Mouse (Mus musculus) embryo, embryonic 10.5 days (tissue): Measurements from ENCODE around the gene Zfp846.
"Not testable (repeated sequence)": the region's sequence is repeated elsewhere in the genome, so short reads cannot be mapped to it uniquely, and the experiment has no call there.

Experiments
- DNase-seq: peaks from one replicate; pipeline ENCODE4 v3.0.0-alpha.2; 2015; ENCODE audit warnings: low spot score

The Zfp846 gene

GRCm38 (mm10) chr9:20581175-20581634 is at the start of gene Zfp846:
Zfp846 (plus strand) TSS chr9:20581291.
- DNase-seq, result peak; percentile 97

DNA sequence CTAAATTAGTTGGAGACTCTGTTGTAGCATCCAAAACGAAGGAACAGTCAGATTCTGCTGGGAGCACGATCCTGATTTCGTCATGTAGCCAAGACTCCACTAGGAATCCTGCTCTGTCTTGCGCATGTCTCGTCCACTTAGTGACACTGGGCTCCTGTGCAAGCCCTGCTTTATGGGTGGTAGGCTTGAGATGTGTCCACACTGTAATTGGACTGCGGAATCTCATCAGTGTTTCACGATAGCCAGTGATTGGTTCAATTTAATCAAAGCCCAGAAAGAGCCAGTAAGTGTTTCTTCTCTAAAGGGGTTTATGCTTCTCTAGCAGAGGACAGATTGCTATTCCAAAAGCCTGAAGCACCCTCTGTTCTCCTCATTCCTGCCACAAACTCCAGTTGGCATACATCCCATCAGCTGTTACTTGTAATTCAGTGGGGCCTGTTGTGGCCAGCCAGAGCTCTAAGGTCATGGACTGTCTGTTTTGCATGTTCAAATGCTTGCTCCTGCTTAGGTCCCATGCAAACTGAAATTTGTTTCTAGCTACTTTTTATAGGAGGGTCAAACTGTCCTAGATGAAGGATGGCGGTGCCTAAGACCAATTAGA is 46.7 kb upstream of the Zfp846 start:
- no peak for DNase-seq

- DNase-seq, result no peak
Measured at GRCm38 (mm10) chr9:20536598-20536997, 44.5 kb upstream of the Zfp846 start.

- peak; percentile 12 for DNase-seq
Measured at GRCm38 (mm10) chr9:20543496-20543895, 37.6 kb upstream of the Zfp846 start.

- peak; percentile 93 for DNase-seq
Measured at GRCm38 (mm10) chr9:20544070-20544821, 36.8 kb upstream of the Zfp846 start.

GRCm38 (mm10) chr9:20545151-20545550 is 35.9 kb upstream of the Zfp846 start:
- peak; percentile 64 for DNase-seq

GRCm38 (mm10) chr9:20551781-20552275 is 29.3 kb upstream of the Zfp846 start:
- DNase-seq, result no peak

DNA sequence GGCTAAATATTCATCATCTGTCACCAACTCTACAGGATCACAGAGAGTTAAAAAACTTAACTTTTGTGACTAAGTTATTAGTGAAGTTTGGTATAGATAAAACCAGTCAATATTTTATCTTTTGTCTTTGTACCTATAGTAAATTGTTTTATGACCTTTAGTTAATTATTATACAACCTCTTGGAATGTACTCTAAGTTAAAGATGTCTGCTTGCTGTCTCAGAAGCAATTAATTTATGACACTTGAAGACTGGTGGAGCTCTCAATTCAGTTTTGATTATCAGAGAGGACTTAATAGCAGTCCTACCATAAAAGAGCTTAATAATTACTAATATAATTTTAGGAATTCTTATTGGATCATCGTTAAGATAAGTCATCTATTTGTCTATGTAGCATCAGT is 28.4 kb upstream of the Zfp846 start:
- no peak for DNase-seq

DNA sequence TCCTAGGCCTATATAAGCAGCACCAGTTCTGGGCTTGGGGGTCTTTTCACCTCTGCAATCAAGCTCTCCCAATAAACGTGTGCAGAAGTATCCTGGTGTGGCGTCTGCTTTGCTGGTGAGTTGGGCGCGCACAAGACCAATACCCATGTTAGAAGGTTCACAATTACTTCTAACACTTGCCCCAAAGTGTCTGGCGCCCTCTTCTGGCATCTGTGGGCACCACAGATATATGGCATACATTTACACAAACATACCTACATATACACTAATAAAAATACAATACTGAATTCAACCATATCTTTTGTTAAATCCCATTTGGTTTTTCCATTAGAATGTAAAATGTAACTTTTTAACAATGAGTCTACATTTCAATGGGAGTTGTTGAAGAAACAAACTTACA is 18.9 kb upstream of the Zfp846 start:
- no peak for DNase-seq

DNA sequence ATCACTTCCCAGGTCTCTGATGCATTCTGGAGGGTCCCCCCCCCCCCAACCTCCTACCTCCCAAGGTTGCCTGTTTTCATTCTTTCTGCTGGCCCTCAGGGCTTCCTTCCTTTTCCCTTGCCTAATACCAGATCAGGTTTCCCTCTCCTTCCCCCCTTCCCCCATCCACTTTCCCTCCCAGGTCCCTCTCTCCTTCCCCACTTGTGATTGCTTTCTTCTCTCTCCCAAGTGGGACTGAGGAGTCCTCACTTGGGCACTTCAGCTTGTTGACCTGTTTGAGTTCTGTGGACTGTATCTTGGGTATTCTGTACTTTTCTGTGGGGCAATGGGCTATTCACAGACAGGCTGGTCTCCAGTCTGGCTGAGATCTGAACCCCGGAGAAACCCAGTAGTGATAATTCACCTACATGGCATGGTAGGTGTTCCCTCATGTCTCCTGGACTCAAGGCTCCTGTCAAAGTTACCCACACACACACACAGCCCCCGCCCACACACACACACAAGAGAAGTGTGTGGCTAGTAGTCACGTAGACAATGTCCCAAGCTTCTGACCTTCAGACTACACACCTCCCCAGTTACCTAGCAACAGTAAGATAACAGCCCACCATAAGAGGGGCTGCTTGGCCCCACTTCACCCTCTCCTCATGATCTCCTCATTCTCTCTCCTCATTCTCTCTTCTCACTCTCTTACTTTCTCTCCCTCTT is 15.6 kb upstream of the Zfp846 start:
- DNase-seq, result not testable (repeated sequence)

GRCm38 (mm10) chr9:20571060-20571459 is 10.0 kb upstream of the Zfp846 start:
- no peak for DNase-seq

GRCm38 (mm10) chr9:20576591-20576990 is 4.5 kb upstream of the Zfp846 start:
- no peak for DNase-seq

DNA sequence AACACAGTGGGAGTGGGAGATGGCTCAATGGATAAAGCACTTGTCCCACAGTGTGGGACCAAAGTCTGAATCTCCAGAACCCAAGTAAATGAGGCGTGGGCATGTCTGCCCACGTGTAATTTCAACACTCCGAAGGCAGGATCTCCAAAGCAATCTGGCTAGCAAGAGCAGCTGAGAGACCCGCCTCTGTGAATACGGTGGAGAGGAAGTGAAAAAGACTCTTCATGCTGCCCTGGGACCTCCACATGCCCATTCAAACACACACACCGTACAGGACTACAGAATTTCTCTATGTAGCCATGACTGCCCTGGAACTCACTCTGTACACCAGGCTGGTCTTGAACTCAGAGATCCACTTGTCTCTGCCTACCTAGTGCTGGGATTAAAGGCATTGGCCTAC is 20.2 kb downstream of the Zfp846 start:
- DNase-seq, result no peak

DNA sequence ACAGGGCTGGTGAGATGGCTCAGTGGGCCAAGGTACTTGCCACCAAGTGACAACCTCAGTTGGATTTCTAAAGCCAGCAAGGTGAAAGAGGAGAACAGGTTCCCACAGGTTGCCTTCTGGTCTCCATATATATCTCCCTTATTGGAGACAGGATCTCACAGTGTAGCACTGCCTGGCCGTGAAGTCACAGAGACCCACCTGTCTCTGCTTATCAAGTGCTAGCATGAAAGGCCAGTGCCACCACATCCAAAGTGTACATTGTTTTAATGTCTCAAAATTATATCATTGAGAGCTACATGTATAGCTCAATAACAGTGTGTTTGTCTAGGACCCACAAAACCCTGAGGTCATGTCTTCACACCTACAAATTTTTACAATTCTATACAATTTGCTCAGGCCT is 25.2 kb downstream of the Zfp846 start:
- DNase-seq, result no peak

GRCm38 (mm10) chr9:20607100-20607974 is 26.2 kb downstream of the Zfp846 start:
- peak; percentile 93 for DNase-seq

GRCm38 (mm10) chr9:20609831-20610464 is 28.9 kb downstream of the Zfp846 start:
- DNase-seq, result no peak

- DNase-seq, result no peak
Measured at GRCm38 (mm10) chr9:20611976-20612375, 30.9 kb downstream of the Zfp846 start.

DNA sequence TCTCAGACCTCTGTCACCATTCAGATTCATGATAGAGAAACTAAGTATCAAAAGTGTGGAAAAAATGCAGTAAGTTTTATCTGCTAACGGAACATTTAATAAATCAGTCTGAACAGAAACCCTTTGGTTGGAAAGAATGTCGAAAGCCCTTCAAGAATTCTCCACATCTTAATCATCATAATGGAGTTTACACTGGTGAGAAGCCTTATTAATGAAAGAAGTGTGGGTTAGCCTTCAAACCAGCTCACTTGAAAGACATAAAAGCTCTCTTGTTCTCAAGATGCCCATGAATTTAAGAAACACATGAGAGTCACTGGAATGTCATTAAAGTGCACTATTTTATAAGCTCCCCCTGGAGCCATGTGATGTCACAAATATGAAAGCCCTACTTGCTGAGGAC is 35.6 kb downstream of the Zfp846 start:
- DNase-seq, result no peak

DNA sequence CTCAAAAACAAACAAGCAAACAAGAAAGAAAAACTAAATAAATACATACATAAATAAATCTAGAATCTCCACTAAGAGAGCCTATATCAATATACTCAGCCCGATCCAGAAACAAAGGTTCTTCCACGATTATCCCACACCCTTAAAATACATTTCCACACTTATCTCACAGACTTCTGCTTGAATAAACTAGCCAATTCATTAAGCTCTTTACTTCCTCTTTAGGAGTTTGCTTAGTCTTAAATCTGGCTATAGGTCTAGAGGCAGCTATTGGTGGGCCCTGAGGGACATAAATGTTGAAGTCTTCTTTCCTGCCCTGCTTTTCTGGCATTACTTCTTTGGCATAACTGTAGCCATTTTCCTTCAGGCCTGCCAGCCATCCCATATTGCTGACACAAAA is 50.2 kb downstream of the Zfp846 start:
- DNase-seq, result no peak

GRCm38 (mm10) chr9:20635676-20636075 is 54.6 kb downstream of the Zfp846 start:
- not testable (repeated sequence) for DNase-seq

- no peak for DNase-seq
Measured at GRCm38 (mm10) chr9:20636256-20636655, 55.2 kb downstream of the Zfp846 start.
